Mouse (Mus musculus): ENCODE results near the gene Cry2.

DNA sequence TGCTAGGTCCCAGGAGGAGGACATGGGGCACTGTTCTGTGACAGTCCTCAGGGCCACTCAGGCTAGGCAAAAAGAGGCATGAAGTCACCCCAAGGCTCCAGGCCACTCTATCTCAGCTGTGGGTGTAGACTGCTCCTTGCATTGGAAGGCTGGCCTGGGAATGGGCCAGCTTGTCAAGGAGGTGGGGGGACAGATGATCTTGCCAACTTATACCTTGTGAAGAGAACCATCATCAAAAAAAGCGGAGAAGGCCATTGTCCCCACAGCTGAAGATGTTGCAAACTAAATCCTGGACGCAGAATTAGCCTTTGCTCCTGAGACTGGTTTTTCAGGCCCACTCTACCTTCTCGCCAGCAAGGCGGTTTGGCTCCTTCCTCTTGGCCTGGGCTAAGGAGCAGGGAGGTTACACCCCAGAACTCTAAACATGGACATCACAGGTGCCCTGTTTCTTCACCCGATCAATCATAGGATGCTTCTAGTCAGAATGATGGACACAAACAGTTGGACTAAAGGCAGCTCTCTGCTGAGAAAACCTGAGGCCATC is 30.0 kb downstream of the Cry2 start:
- TF ChIP-seq FOSL1 (IDR thresholded peaks at IDR 0.05; ENCODE audit: insufficient read depth, low read length, poor library complexity, severe bottlenecking) = no peak
- no peak for TF ChIP-seq CTCF (IDR thresholded peaks at IDR 0.05; ENCODE audit: control insufficient read depth, insufficient read depth, insufficient read length)
- TF ChIP-seq MYOD1 (IDR thresholded peaks at IDR 0.05; ENCODE audit: control insufficient read depth, insufficient read length, low read depth) = no peak
- TF ChIP-seq USF1 (IDR thresholded peaks at IDR 0.05; ENCODE audit: low read depth) = no peak

Measured in C2C12 (cell line).